Mouse (Mus musculus) cortical plate, adult 2 months (tissue): Measurements from ENCODE around the gene Drd5.

ENCODE experiments used
- CTCF ChIP-seq: fragments of 200-500 bp; IDR thresholded peaks from 2 replicates; pipeline ENCODE4 v1.5.1; 2011; ENCODE audit warnings: mild to moderate bottlenecking, control low read depth, low read length; ENCODE audit not compliant: insufficient read depth; ENCODE audit errors: extremely low read depth
- POLR2A ChIP-seq: fragments of 200-500 bp; IDR thresholded peaks from 2 replicates; pipeline ENCODE4 v1.6.1; 2011; ENCODE audit warnings: mild to moderate bottlenecking, low read length, control low read depth; ENCODE audit not compliant: insufficient read depth; ENCODE audit errors: extremely low read depth

GRCm38 (mm10) chr5:38365521-38365920 lies 46.4 kb downstream of the Drd5 start:
- TF ChIP-seq CTCF (no peak), POLR2A (no peak)
